Mouse (Mus musculus) forebrain, embryonic 12.5 days (tissue): ENCODE results near the gene Thap4. TPM values are rescaled to one million over a fixed set of nuclear protein-coding genes. Genes with fewer than 3 reads are reported as not detected.
"Not testable (repeated sequence)": the region's sequence is repeated elsewhere in the genome, so short reads cannot be mapped to it uniquely, and the experiment has no call there.

ENCODE experiments used
- ATAC-seq: fragments of 200-750 bp; cut with Nextera tagmentation; 2 replicates; pipeline ENCODE4 v1.8.0; 2017; ENCODE audit warnings: moderate TSS enrichment; ENCODE audit not compliant: low FRiP score
- H3K27ac ChIP-seq: fragments of 300-500 bp; sonication (generic); 2 replicates; pipeline ENCODE4 v1.5.1; 2016; ENCODE audit warnings: mild to moderate bottlenecking
- H3K27me3 ChIP-seq: fragments of 300-500 bp; sonication (generic); 2 replicates; pipeline ENCODE4 v1.6.1; 2016; ENCODE audit warnings: mild to moderate bottlenecking
- H3K36me3 ChIP-seq: fragments of 300-500 bp; sonication (generic); replicated peaks from 2 replicates; pipeline ENCODE4 v1.6.1; 2016; ENCODE audit warnings: mild to moderate bottlenecking
- H3K4me1 ChIP-seq: fragments of 300-500 bp; sonication (generic); 2 replicates; pipeline ENCODE4 v1.6.1; 2016
- H3K4me2 ChIP-seq: fragments of 300-500 bp; sonication (generic); 2 replicates; pipeline ENCODE4 v1.6.1; 2016; ENCODE audit warnings: mild to moderate bottlenecking, moderate library complexity
- H3K4me3 ChIP-seq: fragments of 300-500 bp; sonication (generic); replicated peaks from 2 replicates; pipeline ENCODE4 v1.5.1; 2016; ENCODE audit warnings: mild to moderate bottlenecking
- H3K9ac ChIP-seq: fragments of 300-500 bp; sonication (generic); 2 replicates; pipeline ENCODE4 v1.6.1; 2016; ENCODE audit warnings: mild to moderate bottlenecking
- H3K9me3 ChIP-seq: fragments of 300-500 bp; sonication (generic); 2 replicates; pipeline ENCODE4 v1.6.1; 2016
- WGBS: fragments of 180-500 bp; shearing (Covaris S2); methylation state at CpG from one replicate; pipeline ENCODE4 v1.1.7; 2016; 5-methylcytosine and 5-hydroxymethylcytosine counted together
- polyA plus RNA-seq: library from polyadenylated mRNA; unstranded; fragments of >200 nt; fragmentation: Nextera tagmentation; extraction: Ambion mirVana; gene quantifications from 2 replicates; pipeline ENCODE4 v1.2.1, GENCODE M21; 2016

Thap4 gene
- polyA plus RNA-seq, 1 experiment from 2014 or later = 36.7 TPM

DNA sequence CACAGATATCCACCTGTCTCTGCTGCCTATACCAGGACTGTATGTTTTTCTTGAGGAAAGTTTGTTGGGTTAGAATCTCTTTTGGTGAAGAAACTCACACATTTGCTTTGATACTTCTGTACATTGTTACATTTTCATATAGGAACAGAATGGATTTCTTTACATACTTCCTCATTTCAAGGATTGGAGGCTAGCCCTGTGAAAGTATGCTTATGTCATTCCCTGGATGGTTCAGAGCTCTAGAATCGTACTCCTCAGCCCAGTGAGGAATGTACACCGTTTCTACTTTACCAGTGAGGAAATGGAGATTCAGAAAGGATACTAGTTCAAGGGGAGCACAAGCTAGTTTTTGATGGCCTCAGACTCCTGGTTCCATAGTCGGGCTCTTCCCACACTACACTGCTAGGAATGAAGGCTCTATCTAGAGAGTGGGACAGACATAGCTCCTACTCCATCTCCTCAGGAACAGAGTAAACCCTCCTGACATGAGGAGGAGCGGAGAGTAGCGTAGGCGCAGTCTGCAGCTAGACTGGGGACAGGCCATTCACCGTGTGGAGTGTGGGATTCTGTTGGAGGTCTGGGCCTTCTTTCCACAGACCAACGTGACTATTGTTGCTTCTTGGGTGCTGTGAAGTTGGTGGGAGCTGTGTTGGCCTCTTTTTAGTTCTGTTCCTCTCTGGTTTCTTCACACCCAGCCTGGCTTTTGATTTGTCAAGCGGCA lies 10.4 kb upstream of the Thap4 start:
- Histone ChIP-seq H3K4me3 (no peak overlapping the region), H3K9ac (no peak overlapping the region), H3K9me3 (no peaks in the 10 kb centered on the region), H3K4me1 (no peaks in the 10 kb centered on the region), H3K27me3 (no peaks in the 10 kb centered on the region), H3K4me2 (no peak overlapping the region), H3K36me3 (peaks cover 21% of the 10 kb centered on the region), H3K27ac (no peak overlapping the region)
- WGBS = 94% methylated on average over 9 of the region's 9 CpGs
- no peak for ATAC-seq

DNA sequence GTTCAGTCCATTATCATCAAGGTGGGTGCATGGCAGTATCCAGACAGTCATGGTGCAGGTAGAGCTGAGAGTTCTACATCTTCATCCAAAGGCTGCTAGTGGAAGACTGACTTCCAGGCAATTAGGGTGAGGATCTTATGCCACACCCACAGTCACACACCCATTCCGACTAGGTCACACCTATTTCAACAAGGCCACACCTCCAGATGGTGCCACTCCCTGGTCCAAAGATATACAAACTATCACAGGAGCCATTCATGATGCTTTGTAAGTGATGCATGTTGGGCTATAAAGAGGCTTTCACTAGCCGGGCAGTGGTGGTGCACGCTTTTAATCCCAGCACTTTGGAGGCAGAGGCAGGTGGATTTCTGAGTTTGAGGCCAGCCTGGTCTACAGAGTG lies 8.9 kb upstream of the Thap4 start:
- H3K4me2 ChIP-seq, H3K27me3 ChIP-seq, ATAC-seq, H3K27ac ChIP-seq, H3K4me3 ChIP-seq, H3K9ac ChIP-seq, H3K36me3 ChIP-seq, H3K9me3 ChIP-seq, H3K4me1 ChIP-seq: not testable (repeated sequence)
- WGBS = 88% methylated on average over 3 of the region's 3 CpGs

DNA sequence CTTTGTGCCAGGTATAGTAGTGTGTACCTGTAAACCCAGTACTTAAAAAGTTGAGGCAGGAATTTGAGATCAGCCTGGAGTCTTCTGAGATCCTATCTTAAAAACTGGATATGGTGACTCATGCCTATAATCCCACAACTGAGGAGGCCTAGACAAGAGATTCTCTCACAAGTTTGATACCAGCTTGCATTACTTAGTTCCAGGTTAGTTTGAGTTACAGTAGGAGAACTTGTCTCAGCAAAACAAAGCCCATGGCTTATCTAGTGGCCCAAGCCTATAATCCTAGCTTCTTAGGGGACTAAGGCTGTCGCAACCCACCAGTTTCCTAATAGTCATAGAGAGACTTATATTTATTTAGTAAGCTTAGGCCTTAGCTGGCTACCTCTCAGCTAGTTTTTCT lies 5.4 kb upstream of the Thap4 start:
- Histone ChIP-seq H3K4me1 (peaks cover 18% of the 10 kb centered on the region), H3K9me3 (no peaks in the 10 kb centered on the region), H3K4me3 (no peak overlapping the region), H3K27me3 (no peaks in the 10 kb centered on the region), H3K36me3 (no peaks in the 10 kb centered on the region), H3K4me2 (no peak overlapping the region), H3K27ac (no peak overlapping the region), H3K9ac (no peak overlapping the region)
- whole genome bisulfite sequencing = 100% methylated on average over 1 of the region's 1 CpGs
- ATAC-seq = no peak

DNA sequence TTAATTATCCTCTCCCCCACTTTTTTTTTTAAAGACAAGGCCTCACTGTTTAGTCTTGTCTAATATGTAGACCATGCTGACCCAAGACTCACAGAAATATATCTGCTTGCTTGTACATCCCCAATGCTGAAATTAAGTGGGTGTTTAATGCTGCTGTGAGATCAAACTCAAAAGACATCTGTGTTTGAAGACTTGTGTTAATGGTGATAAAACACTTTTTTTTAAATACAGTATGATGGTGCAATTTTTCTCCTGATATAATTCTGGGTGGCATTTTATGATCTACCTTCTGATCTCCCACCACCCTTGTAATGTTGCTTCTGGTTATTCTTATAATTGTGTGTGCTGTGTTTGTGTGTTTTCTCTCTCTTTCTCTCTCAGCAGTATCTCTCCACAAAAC lies 1.5 kb upstream of the Thap4 start:
- H3K4me2 ChIP-seq = peak overlapping the region; percentile 86; the same call in 1 of the 2 replicates
- peaks cover 31% of the 10 kb centered on the region for H3K4me1 ChIP-seq
- peak overlapping the region; percentile 85 for H3K4me3 ChIP-seq
- H3K36me3 ChIP-seq = no peaks in the 10 kb centered on the region
- no peak overlapping the region for H3K27ac ChIP-seq
- no peaks in the 10 kb centered on the region for H3K27me3 ChIP-seq
- H3K9me3 ChIP-seq = no peaks in the 10 kb centered on the region
- no peak overlapping the region for H3K9ac ChIP-seq
- ATAC-seq = no peak

DNA sequence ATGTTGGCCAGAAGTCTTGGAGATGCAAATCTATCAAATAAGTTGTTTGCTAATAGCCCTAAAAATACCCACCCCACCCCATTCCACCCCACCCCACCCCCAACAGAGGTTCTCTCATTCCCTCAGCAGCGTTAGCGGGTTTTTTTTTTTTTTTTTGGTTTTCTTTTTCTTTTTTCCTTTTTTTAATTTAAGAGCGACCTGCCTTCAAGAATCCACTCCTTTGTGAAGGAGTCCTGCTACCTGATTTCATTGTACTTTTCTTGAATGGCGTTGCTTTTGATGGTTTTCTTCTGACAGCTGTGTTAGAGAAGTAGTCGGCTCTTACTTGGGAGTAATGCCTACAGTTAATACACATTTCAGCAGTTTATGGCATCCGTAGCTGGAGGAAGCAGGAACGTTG lies 954 bp upstream of the Thap4 start:
- no peak for ATAC-seq
- H3K4me2 ChIP-seq = peak overlapping the region; percentile 86

DNA sequence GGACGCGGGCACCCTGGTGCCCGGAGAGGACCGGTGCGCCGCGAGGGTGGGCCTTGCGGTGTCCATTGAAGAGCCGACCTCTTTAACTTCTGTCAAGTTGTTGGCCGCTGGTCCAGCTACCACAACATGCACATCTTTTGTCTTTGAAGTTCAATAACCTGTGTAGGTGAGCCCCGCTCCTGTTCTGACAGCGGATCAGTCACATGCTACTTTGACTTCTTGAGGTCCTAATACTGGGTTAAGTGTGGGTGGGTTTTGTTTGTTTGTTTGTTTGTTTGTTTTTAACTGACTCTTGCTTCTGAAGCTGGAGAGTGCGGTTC lies 587 bp upstream of the Thap4 start:
- no peak for ATAC-seq
- Histone ChIP-seq H3K9ac (peak overlapping the region; percentile 84), H3K27me3 (no peaks in the 10 kb centered on the region), H3K9me3 (no peaks in the 10 kb centered on the region), H3K27ac (peak overlapping the region; percentile 90), H3K4me3 (peak overlapping the region; percentile 85), H3K4me1 (peaks cover 31% of the 10 kb centered on the region), H3K36me3 (peaks cover 2% of the 10 kb centered on the region), H3K4me2 (peak overlapping the region; percentile 86)
- under 1% methylated on average over 13 of the region's 13 CpGs for WGBS

More for the DNA sequence above, 954 bp upstream of the Thap4 start:
- Histone ChIP-seq H3K27ac (0 out of 2 replicates have a peak overlapping the region, but pooled peaks have one; percentile 90), H3K4me1 (peaks cover 31% of the 10 kb centered on the region), H3K36me3 (no peaks in the 10 kb centered on the region), H3K4me3 (peak overlapping the region; percentile 85), H3K9ac (peak overlapping the region; percentile 84), H3K9me3 (no peaks in the 10 kb centered on the region), H3K27me3 (no peaks in the 10 kb centered on the region)
- WGBS = 32% methylated on average over 7 of the region's 7 CpGs

DNA sequence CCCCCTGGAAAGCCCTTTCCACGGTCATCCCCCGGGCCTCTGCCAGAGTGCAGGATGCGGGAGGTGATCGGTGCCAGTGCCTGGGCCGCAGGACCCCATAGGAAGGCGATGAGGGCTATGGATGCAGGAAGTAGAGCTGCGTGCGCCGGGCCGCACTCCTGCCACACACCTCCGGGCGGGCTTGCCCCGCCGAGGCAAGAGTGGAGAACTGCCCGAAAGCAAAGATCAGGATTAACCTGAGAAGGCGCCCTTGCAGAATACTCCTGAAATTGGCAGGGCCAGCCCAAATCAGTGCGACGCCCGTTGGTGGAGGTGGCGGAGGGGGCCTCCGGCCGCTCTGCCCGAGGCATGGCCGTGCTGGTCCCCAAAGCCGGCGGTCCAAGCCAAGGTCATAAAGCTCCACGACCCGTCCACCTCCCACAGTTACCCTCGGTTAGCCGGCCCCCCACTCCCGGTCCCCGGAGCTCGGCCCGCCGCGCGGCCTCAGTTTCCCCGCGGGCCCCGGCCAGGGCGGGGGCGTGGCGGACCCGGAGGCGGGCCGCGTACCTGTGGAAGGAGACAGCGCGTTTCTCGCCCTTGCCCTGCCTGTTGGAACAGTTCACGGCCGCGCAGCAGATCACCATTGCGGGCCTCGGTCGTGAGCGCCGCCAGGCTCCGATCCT lies 622 bp downstream of the Thap4 start:
- WGBS = under 1% methylated on average over 59 of the region's 59 CpGs
- peaks cover 14% of the 10 kb centered on the region for H3K36me3 ChIP-seq
- H3K27ac ChIP-seq = peak overlapping the region; percentile 90
- peak overlapping the region; percentile 86 for H3K4me2 ChIP-seq
- ATAC-seq = peak; percentile 55
- peak overlapping the region; percentile 85 for H3K4me3 ChIP-seq
- no peaks in the 10 kb centered on the region for H3K9me3 ChIP-seq
- H3K4me1 ChIP-seq = peaks cover 31% of the 10 kb centered on the region
- H3K27me3 ChIP-seq = no peaks in the 10 kb centered on the region
- peak overlapping the region; percentile 84 for H3K9ac ChIP-seq

DNA sequence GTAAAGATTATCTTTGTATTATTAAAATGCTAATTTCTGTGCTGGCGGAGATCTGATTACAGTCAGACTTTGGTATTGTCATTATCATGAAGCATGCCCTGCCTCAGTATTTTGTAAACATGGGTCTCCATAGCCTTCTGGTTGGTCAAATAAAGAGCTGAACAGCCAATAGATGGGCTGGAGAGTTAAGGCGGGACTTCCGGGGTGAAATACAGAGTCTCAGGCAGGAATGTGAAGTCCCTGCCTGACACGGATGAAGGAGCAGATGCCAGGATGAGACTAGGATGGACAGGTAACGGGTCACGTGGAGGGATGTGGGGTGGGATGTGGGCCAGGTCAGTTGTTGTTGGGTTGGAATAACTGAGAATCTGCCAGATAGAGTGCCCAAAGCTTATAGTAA lies 3.4 kb downstream of the Thap4 start, which contains the start of gene Atg4b:
Atg4b (plus strand) TSS at position 211 of the 400 bp plus-strand sequence.
- no peak within 1 kb of the TSS for H3K4me2 ChIP-seq
- no peak within 1 kb of the TSS for H3K4me3 ChIP-seq
- peaks cover 19% of the 10 kb centered on the region for H3K36me3 ChIP-seq
- H3K9me3 ChIP-seq = no peaks in the 10 kb centered on the region
- no peak within 1 kb of the TSS for H3K27ac ChIP-seq
- H3K4me1 ChIP-seq = peaks cover 23% of the 10 kb centered on the region
- ATAC-seq = no peak
- WGBS = 77% methylated on average over 6 of the region's 6 CpGs
- no peaks in the 10 kb centered on the region for H3K27me3 ChIP-seq
- H3K9ac ChIP-seq = no peak within 1 kb of the TSS

DNA sequence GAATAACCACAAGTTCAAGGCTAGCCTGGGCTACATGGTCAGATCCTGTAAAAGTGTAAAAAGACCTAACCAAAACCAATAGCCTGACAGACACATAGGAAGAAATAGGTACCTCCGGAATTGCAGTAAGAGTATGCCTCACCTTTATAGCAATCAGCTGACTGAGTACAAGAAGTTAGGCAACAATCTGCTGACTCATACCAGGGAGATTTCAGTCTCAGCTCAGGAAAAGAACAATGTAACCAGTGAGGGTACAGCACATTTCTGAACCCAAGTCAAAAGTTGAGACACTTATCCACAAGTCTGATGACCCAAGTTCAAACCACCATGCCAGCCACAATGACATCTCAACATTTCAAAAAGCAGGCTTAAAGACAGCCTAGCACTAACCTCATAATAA lies 6.1 kb downstream of the Thap4 start:
- peaks cover 23% of the 10 kb centered on the region for H3K36me3 ChIP-seq
- peaks cover 9% of the 10 kb centered on the region for H3K4me1 ChIP-seq
- no peaks in the 10 kb centered on the region for H3K27me3 ChIP-seq
- no peaks in the 10 kb centered on the region for H3K9me3 ChIP-seq
- no peak overlapping the region for H3K9ac ChIP-seq
- H3K4me3 ChIP-seq = no peak overlapping the region
- WGBS = 96% methylated on average over 1 of the region's 1 CpGs
- no peak for ATAC-seq
- H3K4me2 ChIP-seq = no peak overlapping the region
- H3K27ac ChIP-seq = no peak overlapping the region

DNA sequence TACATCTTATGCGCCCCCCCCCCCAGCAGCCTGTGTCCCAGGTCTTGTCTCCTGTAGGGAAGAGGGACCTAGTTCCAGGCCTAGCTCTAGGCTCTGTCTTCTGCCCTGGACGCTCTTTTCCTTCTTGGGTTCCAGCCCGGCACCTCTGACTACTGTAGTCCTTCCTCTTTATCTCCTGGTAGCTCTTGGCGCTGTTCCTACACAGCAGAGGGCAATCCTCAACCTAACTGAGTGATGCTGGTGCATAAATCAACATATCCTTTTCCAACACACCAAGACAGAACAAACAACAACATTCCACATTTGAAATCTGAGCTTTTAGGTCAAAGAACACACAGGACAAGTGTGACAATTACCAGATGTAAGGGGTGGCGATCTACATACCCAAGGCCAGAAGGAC lies 8.5 kb downstream of the Thap4 start:
- H3K9me3 ChIP-seq = no peaks in the 10 kb centered on the region
- no peak overlapping the region for H3K9ac ChIP-seq
- no peak overlapping the region for H3K4me3 ChIP-seq
- peaks cover 27% of the 10 kb centered on the region for H3K36me3 ChIP-seq
- H3K4me2 ChIP-seq = no peak overlapping the region
- no peak for ATAC-seq
- H3K27ac ChIP-seq = no peak overlapping the region
- H3K4me1 ChIP-seq = no peaks in the 10 kb centered on the region
- no peaks in the 10 kb centered on the region for H3K27me3 ChIP-seq
- WGBS = 97% methylated on average over 5 of the region's 5 CpGs

DNA sequence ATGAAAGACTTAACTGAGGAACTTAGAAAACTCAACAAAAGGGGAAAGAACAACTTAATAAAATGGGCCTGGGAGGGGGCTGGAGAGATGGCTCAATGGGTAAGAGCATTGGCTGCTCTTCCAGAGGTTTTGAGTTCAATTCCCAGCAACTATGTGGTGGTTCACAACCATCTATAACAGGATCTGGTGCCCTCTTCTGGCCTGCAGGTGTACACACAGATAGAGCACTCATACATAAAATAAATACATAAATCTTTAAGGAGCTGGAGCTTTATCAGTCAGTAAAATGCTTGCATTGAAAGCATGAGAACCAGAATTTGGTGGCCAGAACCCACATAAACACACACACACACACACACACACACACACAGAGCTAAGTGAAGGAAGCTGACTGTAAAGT lies 11.8 kb downstream of the Thap4 start:
- no peaks in the 10 kb centered on the region for H3K27me3 ChIP-seq

DNA sequence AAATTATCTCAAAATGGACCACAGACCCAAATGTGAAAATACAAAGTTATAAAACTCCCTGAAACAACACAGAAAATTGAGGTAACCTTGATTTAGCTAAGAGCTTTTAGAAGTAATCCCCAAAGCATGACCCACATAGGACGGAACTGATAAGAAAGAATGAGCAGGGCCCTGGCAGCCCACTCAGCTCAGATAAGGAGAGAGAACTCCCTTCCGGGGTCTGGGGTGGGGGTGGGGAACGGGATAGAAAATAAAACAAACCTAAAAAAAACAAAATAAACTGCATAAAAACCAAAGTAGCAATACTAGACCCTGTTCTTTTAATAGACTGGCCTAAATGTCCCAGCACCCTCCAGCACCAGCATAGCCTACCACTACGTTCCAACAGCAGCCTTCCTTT lies 12.7 kb downstream of the Thap4 start:
- H3K4me1 ChIP-seq = no peaks in the 10 kb centered on the region
- H3K9me3 ChIP-seq = no peaks in the 10 kb centered on the region
- no peak for ATAC-seq
- H3K27ac ChIP-seq = no peak overlapping the region
- peaks cover 8% of the 10 kb centered on the region; the same call in 1 of the 2 replicates for H3K36me3 ChIP-seq
- H3K9ac ChIP-seq = no peak overlapping the region
- H3K4me3 ChIP-seq = no peak overlapping the region
- H3K27me3 ChIP-seq = no peaks in the 10 kb centered on the region
- H3K4me2 ChIP-seq = no peak overlapping the region
- 94% methylated on average over 4 of the region's 4 CpGs for WGBS

More for the DNA sequence above, 11.8 kb downstream of the Thap4 start:
- Histone ChIP-seq H3K9me3 (no peaks in the 10 kb centered on the region), H3K9ac (no peak overlapping the region), H3K36me3 (peaks cover 8% of the 10 kb centered on the region; the same call in 1 of the 2 replicates), H3K27ac (no peak overlapping the region), H3K4me2 (no peak overlapping the region), H3K4me1 (no peaks in the 10 kb centered on the region), H3K4me3 (no peak overlapping the region)
- no peak for ATAC-seq

DNA sequence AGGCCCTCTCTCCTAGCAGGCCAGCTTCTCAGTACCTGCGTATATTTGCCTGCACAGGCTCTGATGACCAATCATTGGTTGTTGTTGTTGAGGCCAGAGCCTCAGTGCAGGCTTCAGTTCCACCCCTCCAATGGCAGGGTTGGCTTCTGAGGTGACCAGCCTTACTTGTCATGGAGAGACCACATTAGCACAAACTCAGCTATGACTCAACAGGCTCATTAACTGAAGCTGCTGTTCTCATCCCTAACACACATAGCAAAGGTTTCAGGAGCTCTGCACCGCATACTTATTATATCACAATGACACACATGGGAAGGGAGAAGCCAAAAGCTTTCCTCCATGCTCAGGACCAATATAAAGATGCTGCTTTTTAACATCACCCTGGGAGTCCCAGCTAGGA lies 14.0 kb downstream of the Thap4 start:
- no peaks in the 10 kb centered on the region for H3K9me3 ChIP-seq
- H3K9ac ChIP-seq = no peak overlapping the region
- H3K4me1 ChIP-seq = no peaks in the 10 kb centered on the region
- H3K27ac ChIP-seq = no peak overlapping the region
- no peak overlapping the region for H3K4me3 ChIP-seq
- H3K4me2 ChIP-seq = no peak overlapping the region
- H3K36me3 ChIP-seq = peaks cover 8% of the 10 kb centered on the region; the same call in 1 of the 2 replicates
- no peak for ATAC-seq
- WGBS = 82% methylated on average over 2 of the region's 2 CpGs
- no peaks in the 10 kb centered on the region for H3K27me3 ChIP-seq
